Mouse (Mus musculus) A20 (cell line): Measurements from ENCODE around the gene Erbin.

Source experiments
- DNase-seq: peaks from one replicate; pipeline ENCODE4 v3.0.0-alpha.2; 2011; ENCODE audit warnings: low read depth, low spot score

The Erbin gene

GRCm38 (mm10) chr13:103920261-103920932 is at the start of gene Erbin:
TSS of gene Erbin (minus strand) at chr13:103920514.
- peak; percentile 86 for DNase-seq

- DNase-seq = no peak
Observed at GRCm38 (mm10) chr13:103969912-103970311, 49.6 kb upstream of the Erbin start.

GRCm38 (mm10) chr13:103967987-103968386 is 47.7 kb upstream of the Erbin start:
- no peak for DNase-seq

GRCm38 (mm10) chr13:103966696-103967215 is 46.4 kb upstream of the Erbin start:
- DNase-seq = no peak

- DNase-seq = no peak
Observed at GRCm38 (mm10) chr13:103965187-103965586, 44.9 kb upstream of the Erbin start.

DNA sequence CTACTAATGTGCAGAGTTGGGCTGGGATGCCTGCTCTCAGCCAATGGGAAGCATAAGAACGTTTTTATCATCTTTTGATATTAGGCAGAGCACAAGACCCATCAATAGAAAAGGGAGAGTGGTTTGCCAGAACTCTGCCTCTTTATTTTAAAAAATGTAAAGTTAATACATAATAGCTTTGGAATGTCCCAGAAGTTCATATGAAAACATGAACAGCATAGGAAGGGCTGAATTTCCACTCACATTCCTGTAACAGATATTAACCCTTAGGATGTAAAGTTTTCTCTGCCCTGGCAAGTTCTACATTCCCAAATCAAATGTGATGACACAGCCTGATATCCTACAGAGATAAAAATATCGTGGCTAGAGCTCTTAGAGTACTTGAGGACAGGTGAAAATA is 42.8 kb upstream of the Erbin start:
- DNase-seq = no peak

GRCm38 (mm10) chr13:103959841-103960240 is 39.5 kb upstream of the Erbin start:
- peak; percentile 21 for DNase-seq

DNA sequence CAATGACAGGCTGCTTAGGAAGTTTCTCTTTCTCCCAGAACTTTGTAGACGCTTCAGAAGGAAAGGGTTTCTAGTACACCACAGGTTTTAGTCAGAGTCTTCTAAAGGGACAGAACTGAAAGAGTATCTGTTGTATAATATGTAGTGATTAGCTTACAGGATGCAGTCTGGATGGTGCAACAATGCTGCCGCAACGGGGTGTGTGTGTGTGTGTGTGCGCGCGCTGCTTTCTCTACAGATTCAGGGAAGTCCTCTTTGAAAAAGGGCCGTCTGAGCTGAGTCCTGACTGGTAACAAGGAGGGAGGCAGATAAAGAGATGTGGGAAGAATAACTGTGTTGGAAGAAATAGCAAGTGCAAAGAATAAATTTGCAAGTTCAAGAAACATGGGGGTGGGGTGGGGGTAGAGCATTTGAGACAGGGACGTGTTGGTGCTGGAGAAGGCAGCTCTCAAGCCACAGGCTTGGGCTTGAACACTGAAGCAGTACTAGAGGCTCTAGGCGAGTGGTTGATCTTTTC is 38.4 kb upstream of the Erbin start:
- no peak for DNase-seq

- DNase-seq = peak; percentile 77
Observed at GRCm38 (mm10) chr13:103957175-103957940, 37.0 kb upstream of the Erbin start.

DNA sequence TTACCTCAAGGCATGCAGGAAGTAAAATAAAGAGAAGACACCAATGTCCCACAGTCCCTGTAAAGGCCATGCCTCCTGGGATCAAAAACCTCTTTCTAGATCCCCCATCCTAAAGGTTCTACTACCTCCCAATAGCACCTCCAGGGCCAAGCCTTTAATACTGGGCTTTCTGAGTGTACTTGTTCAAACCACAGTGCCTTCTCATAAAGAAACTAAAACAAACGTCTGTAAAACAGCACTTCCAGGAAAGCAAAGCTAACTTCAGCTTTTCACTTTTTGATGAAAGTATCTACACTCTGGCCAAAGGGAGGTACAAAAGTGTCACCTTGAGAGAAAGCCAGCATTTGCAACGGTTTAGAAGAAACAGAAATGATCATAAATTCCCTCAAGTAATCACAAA is 35.3 kb upstream of the Erbin start:
- peak; percentile 36 for DNase-seq

DNA sequence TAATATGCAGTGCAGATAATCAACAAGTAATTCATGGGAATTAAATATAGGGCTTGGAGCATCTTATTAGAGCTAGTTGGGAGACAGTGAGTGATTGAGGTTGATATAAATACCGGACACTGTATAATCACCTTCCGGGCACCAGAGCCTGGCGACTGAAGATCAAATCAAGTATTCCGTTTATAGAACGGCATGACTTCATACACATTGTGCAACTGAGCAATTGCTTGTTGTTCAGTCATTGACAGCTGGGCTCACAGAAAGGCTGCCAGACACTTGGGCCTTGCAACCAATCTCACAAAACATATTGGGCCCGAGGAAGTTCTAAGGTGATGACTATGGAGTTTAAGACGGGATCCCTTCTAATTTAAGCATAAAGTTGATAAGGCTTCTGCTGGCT is 31.1 kb upstream of the Erbin start:
- no peak for DNase-seq

DNA sequence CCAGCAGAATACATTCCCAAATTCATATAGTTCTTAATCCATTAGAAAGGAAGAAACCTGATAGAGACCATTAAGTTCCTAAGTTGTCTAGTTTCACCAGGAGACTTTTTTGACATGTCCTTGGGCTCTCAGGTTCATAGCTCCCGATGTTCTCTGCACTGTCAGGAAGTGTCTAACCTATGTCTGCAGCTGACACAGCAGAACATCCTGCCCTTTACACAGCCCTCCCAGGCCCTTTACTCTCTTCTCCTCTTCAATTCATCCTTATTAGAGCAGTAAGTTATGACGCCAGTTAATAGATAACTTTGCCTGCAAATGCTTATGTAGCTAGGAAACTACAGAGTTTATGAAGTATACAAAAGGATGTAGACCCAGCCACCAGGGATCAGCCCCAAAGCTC is 20.5 kb upstream of the Erbin start:
- no peak for DNase-seq

- DNase-seq = no peak
Observed at GRCm38 (mm10) chr13:103924586-103924985, 4.3 kb upstream of the Erbin start.

DNA sequence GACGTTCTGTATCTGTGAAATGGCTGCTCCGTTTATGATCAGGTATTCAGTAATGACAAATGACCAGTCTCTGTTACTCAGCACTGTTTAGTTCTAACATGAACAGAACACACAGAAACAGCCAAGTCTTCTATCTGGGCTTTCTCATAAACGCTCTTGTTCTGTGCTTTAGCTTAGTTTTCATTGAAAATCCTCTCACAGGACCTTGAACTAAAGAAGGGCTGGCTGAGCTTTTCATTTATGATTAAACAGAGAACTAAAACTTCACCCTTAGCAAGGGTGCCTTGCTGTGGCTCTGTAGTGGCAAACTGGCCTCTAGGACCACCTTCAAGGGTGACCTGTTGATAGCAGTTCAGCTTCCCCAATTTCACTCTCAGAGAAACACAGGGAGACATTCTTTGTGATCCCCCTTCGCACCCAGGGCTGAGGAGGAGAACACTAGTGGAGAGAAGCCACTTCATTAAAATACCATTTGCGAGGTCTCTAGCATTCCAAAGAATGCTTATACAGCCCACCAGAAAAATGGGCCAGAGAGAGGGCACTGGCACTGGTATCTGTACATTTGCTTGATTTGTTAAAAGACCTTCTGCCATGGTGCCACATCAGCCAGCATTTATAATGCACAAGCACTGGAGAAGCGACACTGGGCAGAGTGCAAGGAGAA is 3.2 kb upstream of the Erbin start:
- peak; percentile 13 for DNase-seq

DNA sequence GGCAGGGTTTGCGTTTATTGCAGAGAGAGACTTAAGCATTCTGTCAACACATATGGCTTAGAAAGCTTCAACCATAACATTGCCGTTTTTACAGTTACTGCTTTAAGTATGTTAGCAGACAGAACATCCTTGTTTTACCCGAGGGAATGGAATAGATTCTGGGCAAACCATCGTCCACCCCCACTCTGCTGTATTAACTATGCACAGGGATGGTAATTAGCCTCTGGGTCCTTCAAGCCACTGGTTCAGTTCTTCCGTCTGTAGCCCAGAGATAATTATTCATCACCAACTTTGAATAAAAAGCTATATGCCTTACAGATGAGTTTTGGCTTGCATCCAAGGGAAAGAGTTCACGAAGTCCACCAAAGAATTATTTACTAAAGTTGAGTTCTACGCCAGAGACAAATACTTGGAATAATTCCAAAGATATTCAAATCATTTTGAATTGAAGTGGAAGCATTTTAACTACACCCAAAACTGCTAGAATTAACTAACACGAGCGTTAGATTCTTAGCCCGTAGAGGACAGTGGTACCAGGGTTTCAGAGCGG is 1.6 kb upstream of the Erbin start:
- no peak for DNase-seq

- DNase-seq = peak; percentile 82
Observed at GRCm38 (mm10) chr13:103920933-103921830, 868 bp upstream of the Erbin start.

DNA sequence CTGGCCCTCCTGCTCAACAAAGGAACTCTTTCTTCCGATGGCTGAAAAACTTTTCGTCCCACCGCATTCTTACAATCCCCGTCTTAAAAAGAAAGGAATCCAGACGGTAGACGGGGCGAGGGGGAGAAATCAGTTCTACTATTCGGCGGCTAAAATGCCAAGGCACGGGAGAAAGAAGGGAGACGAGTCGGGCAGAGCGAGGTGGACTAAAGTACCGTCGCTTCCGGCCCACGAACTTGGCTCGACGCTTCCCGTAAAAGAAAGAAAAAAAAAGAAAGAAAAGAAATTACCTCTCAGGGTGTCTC is 406 bp downstream of the Erbin start:
- no peak for DNase-seq

GRCm38 (mm10) chr13:103919234-103919955 is 919 bp downstream of the Erbin start:
- peak; percentile 81 for DNase-seq

DNA sequence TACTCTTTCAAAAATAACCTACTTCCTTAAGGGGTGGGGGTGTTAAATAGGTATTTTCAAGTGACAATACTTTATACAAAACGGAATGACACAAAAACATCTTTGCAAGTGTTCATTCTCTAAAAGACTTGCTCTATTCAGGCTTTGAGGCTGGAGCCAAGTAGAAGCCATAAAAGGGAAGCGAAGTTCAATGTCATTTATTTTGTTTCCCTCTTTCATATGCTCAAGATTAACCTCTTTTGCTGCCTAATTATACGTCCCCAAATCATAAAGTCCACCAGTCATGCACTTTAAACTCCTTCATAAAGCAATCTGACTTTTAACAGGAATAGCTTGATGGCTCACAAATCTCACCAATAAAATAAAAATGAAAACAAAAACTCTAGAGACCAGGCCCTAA is 1.9 kb downstream of the Erbin start:
- peak; percentile 45 for DNase-seq

- no peak for DNase-seq
Observed at GRCm38 (mm10) chr13:103914114-103914736, 6.1 kb downstream of the Erbin start.
